Mouse (Mus musculus): ENCODE measurements around the gene Sbk2. TPM values are rescaled to one million over a fixed set of nuclear protein-coding genes. Genes with fewer than 3 reads are reported as not detected.

The Sbk2 gene
- total and polyA plus RNA-seq, 2 experiments from 2014 or later = 0.20 to 0.49 TPM

GRCm38 (mm10) chr7:4963527-4963926 is 679 bp downstream of the Sbk2 start:
- ATAC-seq (ENCODE audit: low FRiP score) (no peak), DNase-seq (ENCODE audit: low spot score) (no peak)
- Histone ChIP-seq H3K36me3 (ENCODE audit: insufficient read depth, low read length) (no peaks in the 10 kb centered on the region), H3K4me2 (ENCODE audit: low read depth, low read length, poor library complexity, severe bottlenecking) (no peak overlapping the region), H3K4me1 (ENCODE audit: insufficient read depth, low read length) (no peaks in the 10 kb centered on the region), H3K9ac (replicated peaks; ENCODE audit: low read length, poor library complexity, severe bottlenecking) (no peak overlapping the region), H3K27me3 (ENCODE audit: insufficient read depth, low read length) (no peaks in the 10 kb centered on the region), H3K4me3 (ENCODE audit: low read depth, low read length) (no peak overlapping the region), H3K9me3 (ENCODE audit: low read length) (no peaks in the 10 kb centered on the region), H3K27ac (ENCODE audit: low read depth, low read length) (no peak overlapping the region)
- 80% methylated on average over 5 of the region's 5 CpGs for WGBS
- no peak for TF ChIP-seq CTCF (IDR thresholded peaks at IDR 0.05)

- Histone ChIP-seq H3K4me1 (ENCODE audit: insufficient read depth, low read length) (no peaks in the 10 kb centered on the region), H3K9ac (replicated peaks; ENCODE audit: low read length, poor library complexity, severe bottlenecking) (no peak overlapping the region), H3K27me3 (ENCODE audit: insufficient read depth, low read length) (no peaks in the 10 kb centered on the region), H3K4me2 (ENCODE audit: low read depth, low read length, poor library complexity, severe bottlenecking) (no peak overlapping the region), H3K9me3 (ENCODE audit: low read length) (no peaks in the 10 kb centered on the region), H3K4me3 (ENCODE audit: low read depth, low read length) (no peak overlapping the region), H3K36me3 (ENCODE audit: insufficient read depth, low read length) (no peaks in the 10 kb centered on the region), H3K27ac (ENCODE audit: low read depth, low read length) (no peak overlapping the region)
- DNase-seq (ENCODE audit: low spot score) (no peak), ATAC-seq (ENCODE audit: low FRiP score) (no peak)
- no peak for TF ChIP-seq CTCF (IDR thresholded peaks at IDR 0.05)
- 84% methylated on average over 10 of the region's 10 CpGs for WGBS
Measured at GRCm38 (mm10) chr7:4957361-4957760, 6.8 kb downstream of the Sbk2 start.

- TF ChIP-seq CTCF (IDR thresholded peaks at IDR 0.05) = no peak
- 32% methylated on average over 10 of the region's 10 CpGs for WGBS
- ATAC-seq (ENCODE audit: low FRiP score) = no peak
- H3K27me3 ChIP-seq (ENCODE audit: insufficient read depth, low read length) = no peaks in the 10 kb centered on the region
- 0 out of 2 replicates have a peak overlapping the region, but pooled peaks have one; percentile 4 for H3K9ac ChIP-seq (replicated peaks; ENCODE audit: low read length, poor library complexity, severe bottlenecking)
- no peak overlapping the region for H3K27ac ChIP-seq (ENCODE audit: low read depth, low read length)
- H3K4me1 ChIP-seq (ENCODE audit: insufficient read depth, low read length) = no peaks in the 10 kb centered on the region
- no peaks in the 10 kb centered on the region for H3K36me3 ChIP-seq (ENCODE audit: insufficient read depth, low read length)
- no peak overlapping the region for H3K4me2 ChIP-seq (ENCODE audit: low read depth, low read length, poor library complexity, severe bottlenecking)
- DNase-seq (ENCODE audit: low spot score) = peak; percentile 12
- H3K4me3 ChIP-seq (ENCODE audit: low read depth, low read length) = no peak overlapping the region
- H3K9me3 ChIP-seq (ENCODE audit: low read length) = no peaks in the 10 kb centered on the region
Measured at GRCm38 (mm10) chr7:4953815-4954445, 10.3 kb downstream of the Sbk2 start.

DNA sequence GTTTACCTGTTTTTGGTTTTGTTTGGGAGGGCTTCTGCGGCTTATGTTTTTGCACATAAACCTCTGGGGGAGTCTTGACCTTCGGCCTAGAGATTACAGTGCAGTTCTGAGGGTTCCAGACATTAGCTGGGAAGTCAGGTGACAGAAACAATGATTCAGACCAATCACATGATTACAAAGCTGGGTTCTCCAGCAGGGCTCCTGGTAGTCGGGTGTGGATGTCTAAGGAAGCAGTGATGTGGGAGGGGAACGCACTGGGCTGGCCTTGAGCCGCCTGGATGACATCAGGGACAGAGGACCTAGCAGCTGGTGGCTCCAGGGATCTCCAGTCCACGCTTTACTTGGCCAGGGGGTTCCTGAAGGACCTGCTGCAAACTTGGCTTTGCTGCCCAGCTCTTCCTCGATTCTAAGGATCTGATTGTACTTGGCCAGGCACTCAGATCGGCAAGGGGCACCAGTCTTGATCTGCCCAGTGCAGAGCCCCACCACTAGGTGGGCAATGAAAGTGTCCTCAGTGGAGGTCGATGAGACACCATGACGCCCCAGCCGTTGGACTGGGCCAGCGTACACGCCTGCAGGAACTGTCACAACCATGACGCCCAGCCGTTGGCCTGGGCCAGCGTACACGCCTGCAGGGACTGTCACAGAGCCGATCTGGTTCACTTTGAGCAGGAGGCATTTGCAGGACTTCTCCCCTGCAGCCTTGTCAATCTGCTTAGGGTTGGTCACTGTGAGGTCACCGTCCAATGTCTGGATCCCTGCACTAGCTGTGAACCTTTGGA is 13.5 kb downstream of the Sbk2 start:
- WGBS = 86% methylated on average over 19 of the region's 19 CpGs
- H3K27ac ChIP-seq (ENCODE audit: low read depth, low read length) = no peak overlapping the region
- no peak overlapping the region for H3K4me3 ChIP-seq (ENCODE audit: low read depth, low read length)
- H3K9me3 ChIP-seq (ENCODE audit: low read length) = no peaks in the 10 kb centered on the region
- no peak for DNase-seq (ENCODE audit: low spot score)
- no peak overlapping the region for H3K4me2 ChIP-seq (ENCODE audit: low read depth, low read length, poor library complexity, severe bottlenecking)
- ATAC-seq (ENCODE audit: low FRiP score) = no peak
- no peaks in the 10 kb centered on the region for H3K4me1 ChIP-seq (ENCODE audit: insufficient read depth, low read length)
- no peak overlapping the region for H3K9ac ChIP-seq (replicated peaks; ENCODE audit: low read length, poor library complexity, severe bottlenecking)
- H3K36me3 ChIP-seq (ENCODE audit: insufficient read depth, low read length) = no peaks in the 10 kb centered on the region
- TF ChIP-seq CTCF (IDR thresholded peaks at IDR 0.05) = no peak
- no peaks in the 10 kb centered on the region for H3K27me3 ChIP-seq (ENCODE audit: insufficient read depth, low read length)

- Histone ChIP-seq H3K27me3 (ENCODE audit: insufficient read depth, low read length) (no peaks in the 10 kb centered on the region), H3K9me3 (ENCODE audit: low read length) (no peaks in the 10 kb centered on the region), H3K4me2 (ENCODE audit: low read depth, low read length, poor library complexity, severe bottlenecking) (no peak overlapping the region), H3K4me3 (ENCODE audit: low read depth, low read length) (no peak overlapping the region), H3K27ac (ENCODE audit: low read depth, low read length) (no peak overlapping the region), H3K4me1 (ENCODE audit: insufficient read depth, low read length) (no peaks in the 10 kb centered on the region), H3K36me3 (ENCODE audit: insufficient read depth, low read length) (no peaks in the 10 kb centered on the region), H3K9ac (replicated peaks; ENCODE audit: low read length, poor library complexity, severe bottlenecking) (no peak overlapping the region)
- DNase-seq (ENCODE audit: low spot score) = no peak
- WGBS = 81% methylated on average over 6 of the region's 6 CpGs
- no peak for ATAC-seq (ENCODE audit: low FRiP score)
- no peak for TF ChIP-seq CTCF (IDR thresholded peaks at IDR 0.05)
Measured at GRCm38 (mm10) chr7:4948386-4948785, 15.8 kb downstream of the Sbk2 start.

DNA sequence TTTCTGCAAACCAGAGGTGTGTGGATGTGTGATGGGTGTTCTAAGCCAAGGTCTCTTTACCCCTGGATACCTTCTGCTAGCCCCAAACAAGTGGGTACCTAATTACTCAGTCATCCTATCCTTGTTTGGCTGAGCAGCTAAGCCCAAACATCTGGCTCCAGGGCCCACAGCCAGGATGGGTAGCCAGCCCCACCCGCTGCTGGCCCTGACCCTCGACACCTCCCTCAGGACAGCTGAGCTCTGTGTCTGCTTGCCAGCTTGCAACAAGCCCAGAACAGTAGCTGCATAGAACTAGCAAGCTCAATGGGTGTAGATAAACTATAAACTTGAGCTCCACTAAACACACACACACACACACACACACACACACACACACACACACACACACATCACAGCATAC is 16.4 kb downstream of the Sbk2 start:
- ATAC-seq (ENCODE audit: low FRiP score) (no peak), DNase-seq (ENCODE audit: low spot score) (peak; percentile 17)
- no peaks in the 10 kb centered on the region for H3K9me3 ChIP-seq (ENCODE audit: low read length)
- no peaks in the 10 kb centered on the region for H3K4me1 ChIP-seq (ENCODE audit: insufficient read depth, low read length)
- H3K27me3 ChIP-seq (ENCODE audit: insufficient read depth, low read length) = no peaks in the 10 kb centered on the region
- WGBS = 64% methylated on average over 2 of the region's 2 CpGs
- H3K9ac ChIP-seq (replicated peaks; ENCODE audit: low read length, poor library complexity, severe bottlenecking) = no peak overlapping the region
- no peak overlapping the region for H3K27ac ChIP-seq (ENCODE audit: low read depth, low read length)
- no peak overlapping the region for H3K4me2 ChIP-seq (ENCODE audit: low read depth, low read length, poor library complexity, severe bottlenecking)
- H3K4me3 ChIP-seq (ENCODE audit: low read depth, low read length) = no peak overlapping the region
- H3K36me3 ChIP-seq (ENCODE audit: insufficient read depth, low read length) = no peaks in the 10 kb centered on the region
- no peak for TF ChIP-seq CTCF (IDR thresholded peaks at IDR 0.05)

Data from midbrain, postnatal 0 days (tissue).